Mouse (Mus musculus) spleen, adult 2 months (tissue): ENCODE measurements around the gene Kank4.

Experiments used
- CTCF ChIP-seq: fragments of 200-500 bp; IDR thresholded peaks from 2 replicates; pipeline ENCODE4 v1.5.1; 2011; ENCODE audit warnings: mild to moderate bottlenecking, inconsistent platforms; ENCODE audit not compliant: insufficient read depth, insufficient read length, insufficient replicate concordance; ENCODE audit errors: extremely low read depth
- POLR2A ChIP-seq: fragments of 200-500 bp; IDR thresholded peaks from 2 replicates; pipeline ENCODE4 v1.6.1; 2011; ENCODE audit warnings: low read depth, low read length, inconsistent platforms

GRCm38 (mm10) chr4:98863451-98863850 lies 46.1 kb upstream of the Kank4 start:
- no peak for TF ChIP-seq POLR2A
- no peak for TF ChIP-seq CTCF
